Mouse (Mus musculus): Measurements from ENCODE around the gene Jtb.

The Jtb gene

GRCm38 (mm10) chr3:90254419-90255193, 23.2 kb downstream of the Jtb start:
- in situ Hi-C loops (cut with MboI; ENCODE audit: low pct_unique_long_range_greater_than_20kb in 1 of 2, low sequenced_read_pairs in 2 of 2, unreplicated experiment in 1 of 2), result no loop called here

DNA sequence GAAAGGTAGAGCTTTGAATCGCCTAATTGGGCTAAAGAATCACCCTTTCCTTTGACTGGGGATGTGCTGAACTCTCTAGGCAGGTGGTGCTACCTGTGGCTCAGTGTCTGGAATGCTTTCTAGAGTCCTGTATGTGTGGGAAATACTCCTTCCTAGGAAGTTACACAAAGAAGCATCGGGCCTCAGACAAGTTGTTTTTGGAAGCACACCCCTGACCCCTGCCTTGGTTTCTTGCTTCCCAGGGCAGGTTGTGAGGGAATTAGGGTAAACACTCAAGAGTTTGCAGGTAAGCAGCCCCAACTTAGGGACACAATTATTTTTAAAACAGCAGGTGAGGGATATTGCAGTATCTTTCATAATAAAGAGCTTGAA, 23.8 kb downstream of the Jtb start:
- in situ Hi-C loops (cut with MboI; ENCODE audit: low pct_unique_long_range_greater_than_20kb in 1 of 2, low sequenced_read_pairs in 2 of 2, unreplicated experiment in 1 of 2), result no loop called here

DNA sequence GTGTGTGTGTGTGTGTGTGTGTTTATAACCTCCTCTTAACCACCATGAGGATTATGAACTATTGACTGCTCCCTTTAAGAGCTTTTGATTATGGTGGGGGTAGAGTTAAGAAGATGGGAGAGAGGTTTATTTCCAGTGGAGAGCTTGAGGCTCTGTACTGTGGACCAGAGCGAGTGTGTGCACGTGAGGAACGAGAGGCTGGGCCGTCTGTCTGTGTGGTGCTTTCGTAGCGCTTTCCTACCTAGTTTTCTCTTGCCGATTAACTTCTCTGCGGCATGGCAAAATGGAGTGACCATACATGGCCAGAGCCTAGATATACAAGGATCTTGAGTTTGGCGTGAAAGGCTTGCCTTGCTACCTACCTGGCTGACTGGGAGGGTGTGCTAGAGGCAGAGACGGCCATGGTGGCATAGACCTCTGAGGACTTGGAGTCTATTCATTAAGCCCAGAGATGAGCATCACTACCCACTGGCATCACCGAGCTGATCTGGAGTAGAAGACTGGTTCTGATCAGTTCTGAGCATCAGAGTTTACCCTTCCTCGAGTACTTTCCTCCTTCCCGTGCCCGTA, 24.5 kb downstream of the Jtb start:
- in situ Hi-C loops (cut with MboI; ENCODE audit: low pct_unique_long_range_greater_than_20kb in 1 of 2, low sequenced_read_pairs in 2 of 2, unreplicated experiment in 1 of 2), result no loop called here

GRCm38 (mm10) chr3:90256731-90257530, 25.5 kb downstream of the Jtb start:
- in situ Hi-C loops (cut with MboI; ENCODE audit: low pct_unique_long_range_greater_than_20kb in 1 of 2, low sequenced_read_pairs in 2 of 2, unreplicated experiment in 1 of 2), result no loop called here

DNA sequence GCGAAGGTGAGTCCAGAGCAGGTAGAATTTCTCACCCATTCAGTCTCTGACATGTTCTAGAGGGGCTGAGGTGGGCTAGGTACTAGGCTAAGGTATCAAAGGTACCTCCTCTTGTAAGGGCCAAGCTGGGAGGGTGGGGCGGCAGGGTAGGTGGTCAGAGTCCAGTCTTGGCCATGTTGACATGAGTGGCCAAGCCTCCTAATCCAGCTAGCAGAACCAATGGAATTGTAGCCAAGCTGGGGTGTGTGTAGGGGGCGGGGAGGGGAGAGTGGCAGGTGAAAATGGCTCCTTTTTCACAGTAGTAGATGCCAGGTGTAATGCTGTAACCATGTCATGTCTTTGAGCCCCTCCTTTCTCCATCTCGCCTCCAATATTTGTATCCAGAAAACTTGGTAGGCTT, 27.1 kb downstream of the Jtb start:
- in situ Hi-C loops (cut with MboI; ENCODE audit: low pct_unique_long_range_greater_than_20kb in 1 of 2, low sequenced_read_pairs in 2 of 2, unreplicated experiment in 1 of 2), result no loop called here

GRCm38 (mm10) chr3:90263121-90263771, 31.8 kb downstream of the Jtb start:
- in situ Hi-C loops (cut with MboI; ENCODE audit: low pct_unique_long_range_greater_than_20kb in 1 of 2, low sequenced_read_pairs in 2 of 2, unreplicated experiment in 1 of 2), result no loop called here

DNA sequence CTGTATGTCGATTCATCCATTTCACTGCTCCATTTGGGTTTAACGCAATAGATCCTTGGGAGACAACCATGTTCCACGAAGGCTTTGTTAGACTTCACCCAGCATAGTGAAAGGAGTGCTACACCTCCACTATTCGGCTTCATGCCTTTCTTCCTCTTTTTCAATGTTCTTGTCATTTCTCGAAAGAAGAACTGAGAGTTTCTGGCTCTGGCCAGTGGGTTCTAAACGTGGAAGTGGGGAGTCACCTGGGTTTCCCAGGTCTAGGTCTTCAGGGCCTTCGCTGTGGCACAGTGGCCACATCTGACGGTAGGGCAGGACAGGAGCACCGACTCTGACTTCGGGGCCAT, 33.3 kb downstream of the Jtb start:
- in situ Hi-C loops (cut with MboI; ENCODE audit: low pct_unique_long_range_greater_than_20kb in 1 of 2, low sequenced_read_pairs in 2 of 2, unreplicated experiment in 1 of 2), result no loop called here

DNA sequence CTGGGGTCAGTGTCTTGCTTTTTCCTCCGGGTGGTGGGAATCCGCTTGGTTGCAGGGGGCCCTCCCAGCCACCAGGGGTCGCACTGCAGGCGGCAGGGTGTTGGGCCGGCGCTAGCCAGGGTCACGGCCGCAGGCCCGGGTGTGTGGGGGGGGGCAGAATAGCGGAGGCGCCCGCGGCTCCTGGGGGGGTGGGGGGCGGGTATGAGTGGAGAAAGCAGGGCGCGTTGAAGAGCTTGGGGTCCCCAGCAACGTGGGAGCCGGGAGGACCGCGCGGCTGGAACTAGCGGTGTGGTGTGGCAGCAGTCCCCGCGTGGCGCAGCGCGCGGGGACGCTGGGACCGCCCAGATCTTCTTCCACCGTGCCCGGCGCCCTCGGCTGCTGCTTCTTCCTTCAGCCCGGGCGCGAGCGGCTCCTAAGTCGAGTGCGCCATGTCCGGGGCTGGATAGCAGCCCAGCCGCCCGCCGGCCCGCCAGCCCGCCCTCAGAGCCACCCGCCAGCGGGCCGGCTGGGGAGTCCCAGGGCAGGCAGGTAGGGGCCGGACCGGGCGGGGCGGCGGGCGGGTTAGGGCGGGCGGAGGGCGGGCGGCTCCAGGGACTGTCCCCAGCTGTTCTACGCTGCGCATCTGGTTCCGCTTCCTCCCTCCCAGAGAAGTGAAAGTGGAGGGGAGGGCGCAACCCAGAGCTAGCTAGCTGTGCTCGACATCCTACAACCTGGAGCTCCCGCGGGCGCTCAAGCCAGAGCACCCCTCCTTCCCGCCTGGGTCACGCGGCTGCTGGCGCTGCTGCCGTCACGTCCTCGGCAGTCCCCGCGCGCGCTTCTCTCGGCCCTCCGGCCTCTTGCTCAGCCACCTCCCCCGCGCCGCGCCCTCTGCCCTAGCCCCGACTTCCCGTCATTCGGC, 33.9 kb downstream of the Jtb start, which contains the start of gene Dennd4b:
TSS of gene Dennd4b (plus strand) at position 152 of the 898 bp plus-strand sequence.
- in situ Hi-C loops (cut with MboI; ENCODE audit: low pct_unique_long_range_greater_than_20kb in 1 of 2, low sequenced_read_pairs in 2 of 2, unreplicated experiment in 1 of 2), result no loop called here

DNA sequence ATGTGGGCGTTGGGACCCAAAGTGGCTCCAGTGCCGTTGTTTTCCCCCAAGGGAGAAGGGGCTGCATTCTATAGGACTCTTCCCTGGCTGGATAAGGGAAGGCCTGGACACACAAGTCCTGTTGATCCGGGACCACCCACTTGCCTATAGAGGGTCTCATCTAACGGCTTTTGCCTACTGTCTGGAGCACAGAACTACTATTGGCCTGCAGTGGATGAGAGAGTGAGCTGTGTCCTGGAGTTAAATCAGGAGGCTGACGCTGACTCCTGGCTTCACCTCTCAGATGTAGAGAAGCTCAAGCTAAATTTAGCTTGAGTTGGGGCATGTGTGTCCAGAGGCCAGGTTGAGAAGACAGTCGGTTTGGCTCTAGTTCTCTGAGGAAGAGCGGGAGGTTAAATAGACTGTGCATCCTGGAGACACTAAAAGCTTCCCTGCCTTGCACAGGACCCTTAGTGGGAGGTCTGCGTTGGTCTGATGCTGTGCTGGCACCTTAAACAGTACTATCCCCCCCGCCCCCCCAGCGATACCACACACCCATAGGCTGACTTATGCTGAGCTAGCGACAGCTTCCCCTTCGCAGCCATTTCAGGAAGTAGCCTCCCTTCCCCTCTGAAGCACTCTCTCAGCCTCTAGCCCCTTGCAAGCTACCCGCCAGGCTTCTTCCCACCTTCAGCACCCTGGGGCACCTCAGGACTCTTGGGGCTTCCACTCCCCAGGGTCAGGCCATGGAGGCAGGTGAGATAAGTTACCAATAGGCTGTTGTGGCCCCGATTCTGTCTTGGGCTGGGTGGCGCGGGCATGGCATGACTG, 34.7 kb downstream of the Jtb start:
- in situ Hi-C loops (cut with MboI; ENCODE audit: low pct_unique_long_range_greater_than_20kb in 1 of 2, low sequenced_read_pairs in 2 of 2, unreplicated experiment in 1 of 2), result no loop called here

- in situ Hi-C loops (cut with MboI; ENCODE audit: low pct_unique_long_range_greater_than_20kb in 1 of 2, low sequenced_read_pairs in 2 of 2, unreplicated experiment in 1 of 2), result no loop called here
Observed at GRCm38 (mm10) chr3:90266901-90267775, 35.7 kb downstream of the Jtb start.

GRCm38 (mm10) chr3:90268190-90268589, 36.8 kb downstream of the Jtb start:
- in situ Hi-C loops (cut with MboI; ENCODE audit: low pct_unique_long_range_greater_than_20kb in 1 of 2, low sequenced_read_pairs in 2 of 2, unreplicated experiment in 1 of 2), result no loop called here

DNA sequence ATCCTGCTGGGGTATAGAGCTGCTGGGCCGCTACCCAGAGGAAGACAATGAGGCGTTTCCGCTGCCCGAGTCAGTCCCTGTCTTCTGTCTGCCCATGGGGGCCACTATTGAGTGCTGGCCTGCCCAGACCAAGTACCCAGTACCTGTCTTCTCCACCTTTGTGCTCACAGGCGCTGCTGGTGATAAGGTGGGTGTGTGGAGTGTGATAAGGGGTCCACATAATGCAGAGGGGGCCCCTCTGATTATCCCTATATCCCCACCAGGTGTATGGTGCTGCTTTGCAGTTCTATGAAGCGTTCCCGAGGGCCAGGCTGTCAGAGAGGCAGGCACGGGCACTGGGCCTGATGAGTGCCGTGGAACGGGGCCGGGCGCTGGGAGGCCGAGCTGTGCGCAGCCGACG, 37.6 kb downstream of the Jtb start:
- in situ Hi-C loops (cut with MboI; ENCODE audit: low pct_unique_long_range_greater_than_20kb in 1 of 2, low sequenced_read_pairs in 2 of 2, unreplicated experiment in 1 of 2), result no loop called here

DNA sequence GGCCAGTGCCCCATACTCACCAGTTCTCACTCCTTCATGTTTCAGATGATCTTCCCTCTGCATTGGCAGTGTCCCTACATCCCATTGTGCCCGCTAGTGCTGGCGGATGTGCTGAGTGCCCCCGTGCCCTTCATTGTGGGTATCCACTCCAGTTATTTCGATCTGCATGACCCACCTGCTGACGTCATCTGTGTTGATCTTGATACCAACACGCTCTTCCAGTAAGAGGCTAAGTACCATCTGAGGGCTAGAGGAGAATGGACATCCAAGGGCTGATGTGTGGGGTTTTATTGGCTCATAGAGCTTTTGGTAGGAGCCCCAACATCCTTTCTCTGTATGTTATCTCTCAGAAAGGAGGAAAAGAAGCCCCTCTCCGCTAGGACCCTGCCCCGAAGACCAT, 39.4 kb downstream of the Jtb start:
- in situ Hi-C loops (cut with MboI; ENCODE audit: low pct_unique_long_range_greater_than_20kb in 1 of 2, low sequenced_read_pairs in 2 of 2, unreplicated experiment in 1 of 2), result no loop called here

GRCm38 (mm10) chr3:90272170-90272569, 40.8 kb downstream of the Jtb start:
- in situ Hi-C loops (cut with MboI; ENCODE audit: low pct_unique_long_range_greater_than_20kb in 1 of 2, low sequenced_read_pairs in 2 of 2, unreplicated experiment in 1 of 2), result no loop called here

GRCm38 (mm10) chr3:90273855-90274254, 42.5 kb downstream of the Jtb start:
- in situ Hi-C loops (cut with MboI; ENCODE audit: low pct_unique_long_range_greater_than_20kb in 1 of 2, low sequenced_read_pairs in 2 of 2, unreplicated experiment in 1 of 2), result no loop called here

GRCm38 (mm10) chr3:90275286-90275685, 43.9 kb downstream of the Jtb start:
- in situ Hi-C loops (cut with MboI; ENCODE audit: low pct_unique_long_range_greater_than_20kb in 1 of 2, low sequenced_read_pairs in 2 of 2, unreplicated experiment in 1 of 2), result no loop called here

DNA sequence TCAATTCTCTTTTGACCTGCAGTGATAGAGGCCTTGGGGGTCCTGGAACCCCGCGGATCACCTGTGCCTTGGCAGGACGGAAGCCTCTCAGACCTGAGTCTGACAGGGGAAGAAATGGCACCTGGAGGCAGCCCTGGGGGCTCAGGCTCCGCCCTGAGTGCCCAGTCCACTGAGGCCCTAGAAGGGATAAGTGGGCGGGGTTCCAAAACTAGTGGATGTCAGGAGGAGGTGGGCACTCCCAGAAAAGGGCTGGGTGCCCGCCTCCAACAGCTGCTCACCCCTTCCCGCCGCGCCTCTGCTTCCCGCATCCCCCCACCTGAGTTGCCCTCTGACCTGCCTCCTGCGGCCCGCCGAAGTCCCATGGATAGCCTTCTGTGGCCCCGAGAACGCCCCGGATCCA, 45.5 kb downstream of the Jtb start:
- in situ Hi-C loops (cut with MboI; ENCODE audit: low pct_unique_long_range_greater_than_20kb in 1 of 2, low sequenced_read_pairs in 2 of 2, unreplicated experiment in 1 of 2), result no loop called here

Data from mouse embryonic stem cell (cell line).